8 mouse cellular contexts compared by ENCODE assay signal in the genomic region with DNA sequence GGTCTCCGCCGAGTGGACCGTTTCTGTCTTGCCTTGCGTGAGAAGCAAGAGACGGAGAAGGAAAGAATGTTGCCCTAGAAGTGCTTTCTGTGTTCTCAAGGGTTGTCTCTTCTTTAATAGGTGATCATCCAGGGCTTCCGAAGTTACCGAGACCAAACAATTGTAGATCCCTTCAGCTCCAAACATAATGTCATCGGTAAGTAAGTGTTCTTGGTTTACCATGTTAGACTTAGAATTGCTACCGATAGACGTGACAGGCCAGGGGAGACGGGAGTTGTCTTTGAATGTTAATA. TPM values are rescaled to one million over a fixed set of nuclear protein-coding genes. Genes with fewer than 3 reads are reported as not detected.
DNase-seq lines count a peak whose midpoint lies in the region; ATAC-seq and TF ChIP-seq lines count a peak whose summit lies in the region.

No protein-coding gene starts in this region.

- WGBS in heart, embryonic 16.5 days: 8% methylated on average over 11 of the region's 11 CpGs
- 10% methylated on average over 11 of the region's 11 CpGs for WGBS in forebrain, postnatal 0 days
- WGBS in midbrain, embryonic 10.5 days: 23% methylated on average over 11 of the region's 11 CpGs

- H3K27ac ChIP-seq in heart, embryonic 16.5 days (ENCODE audit: low read length): no peak overlapping the region
- no peak overlapping the region for H3K27ac ChIP-seq in ES-E14 (ENCODE audit: insufficient read depth, low read depth, low read length, poor library complexity, severe bottlenecking)
- peak overlapping the region; percentile 97 for H3K27ac ChIP-seq in forebrain, postnatal 0 days (ENCODE audit: low read depth, low read length)
- H3K27ac ChIP-seq in midbrain, embryonic 10.5 days (replicated peaks): peak overlapping the region; percentile 99

- H3K4me1 ChIP-seq in heart, embryonic 16.5 days (ENCODE audit: control insufficient read depth, insufficient read depth, low read length): peaks cover 16% of the 10 kb centered on the region
- H3K4me1 ChIP-seq in ES-E14 (ENCODE audit: control insufficient read depth in 2 of 2, insufficient read depth in 2 of 2, low read length in 2 of 2, poor library complexity in 1 of 2): peaks cover 0 to 3% of the 10 kb centered on the region in 2 experiments; a peak in 2 of 4 replicates
- H3K4me1 ChIP-seq in forebrain, postnatal 0 days (ENCODE audit: insufficient read depth): peaks cover 11% of the 10 kb centered on the region
- peaks cover 17% of the 10 kb centered on the region for H3K4me1 ChIP-seq in midbrain, embryonic 10.5 days

- no peak for DNase-seq in heart, postnatal 14 days
- DNase-seq in ES-E14 (ENCODE audit: low read depth, low spot score): no peak
- DNase-seq in forebrain, postnatal 0 days: no peak
- no peak for DNase-seq in midbrain, embryonic 10.5 days (ENCODE audit: low spot score)
- DNase-seq in ovary, postnatal 36 days (ENCODE audit: low spot score): no peak
- no peak for DNase-seq in embryo, embryonic 9.5 days (ENCODE audit: extremely low spot score)

- in situ Hi-C loops in ES-E14 (cut with MboI; ENCODE audit: low sequenced_read_pairs in 2 of 2, unreplicated experiment in 2 of 2): no loop called here

- no peaks in the 10 kb centered on the region for H3K9me3 ChIP-seq in heart, embryonic 16.5 days (replicated peaks; ENCODE audit: control insufficient read depth, low read length)
- no peaks in the 10 kb centered on the region for H3K9me3 ChIP-seq in ES-E14 (ENCODE audit: control insufficient read depth, insufficient read depth, low read depth, low read length)
- no peaks in the 10 kb centered on the region for H3K9me3 ChIP-seq in forebrain, postnatal 0 days (ENCODE audit: low read length)
- 0 out of 2 replicates have a peak, but pooled peaks cover 3% of the 10 kb centered on the region for H3K9me3 ChIP-seq in midbrain, embryonic 10.5 days (replicated peaks)

- no peak for TF ChIP-seq CTCF in forebrain, postnatal 0 days (IDR thresholded peaks at IDR 0.05; ENCODE audit: low read depth)

- 0 out of 2 replicates have a peak, but pooled peaks cover 8% of the 10 kb centered on the region for H3K36me3 ChIP-seq in heart, embryonic 16.5 days (ENCODE audit: control insufficient read depth, insufficient read depth)
- H3K36me3 ChIP-seq in ES-E14 (ENCODE audit: control insufficient read depth, insufficient read depth, low read length, poor library complexity, severe bottlenecking): peaks cover 8% of the 10 kb centered on the region
- peaks cover 10% of the 10 kb centered on the region for H3K36me3 ChIP-seq in forebrain, postnatal 0 days (ENCODE audit: insufficient read depth)
- peaks cover 39% of the 10 kb centered on the region for H3K36me3 ChIP-seq in midbrain, embryonic 10.5 days

- H3K9ac ChIP-seq in heart, embryonic 16.5 days (ENCODE audit: low read length): peak overlapping the region; percentile 96
- peak overlapping the region; percentile 90 for H3K9ac ChIP-seq in ES-E14 (ENCODE audit: insufficient read depth, low read depth, low read length, poor library complexity, severe bottlenecking)
- peak overlapping the region; percentile 89 for H3K9ac ChIP-seq in forebrain, postnatal 0 days

- peak overlapping the region; percentile 98 for H3K4me3 ChIP-seq in heart, embryonic 16.5 days (ENCODE audit: low read length)
- H3K4me3 ChIP-seq in ES-E14 (ENCODE audit: insufficient read depth in 1 of 2, low read depth in 1 of 2, low read length in 2 of 2, poor library complexity in 1 of 2, severe bottlenecking in 1 of 2): peak overlapping the region; percentile 81 to 86
- peak overlapping the region; percentile 84 for H3K4me3 ChIP-seq in forebrain, postnatal 0 days (ENCODE audit: low read depth, low read length)
- peak overlapping the region; percentile 99 for H3K4me3 ChIP-seq in midbrain, embryonic 10.5 days

- peak overlapping the region; percentile 92 for H3K4me2 ChIP-seq in heart, embryonic 16.5 days (ENCODE audit: low read depth, low read length)
- peak overlapping the region; percentile 88 for H3K4me2 ChIP-seq in forebrain, postnatal 0 days (ENCODE audit: low read depth)

- H3K27me3 ChIP-seq in heart, embryonic 16.5 days (ENCODE audit: control insufficient read depth, insufficient read depth, low read length): no peaks in the 10 kb centered on the region
- no peaks in the 10 kb centered on the region for H3K27me3 ChIP-seq in forebrain, postnatal 0 days (ENCODE audit: insufficient read depth, low read length)
- no peaks in the 10 kb centered on the region for H3K27me3 ChIP-seq in midbrain, embryonic 10.5 days (ENCODE audit: low read depth, poor library complexity, severe bottlenecking)

- intact Hi-C loops in heart, postnatal 14 days (cut with DNase I): loop anchor here (2.0 kb wide), 1 partner anchor 37 kb away; no protein-coding TSS in a partner anchor

- no peak for ATAC-seq in heart, embryonic 16.5 days (replicated peaks; ENCODE audit: extremely low read depth, insufficient read depth, low FRiP score)
- no peak for ATAC-seq in forebrain, postnatal 0 days
- ATAC-seq in monocyte, adult 5-6 weeks (replicated peaks; ENCODE audit: insufficient number of reproducible peaks, low FRiP score, low TSS enrichment, poor library complexity, severe bottlenecking): no peak

TF ChIP-seq in ES-E14, 5 proteins besides CTCF, POLR2A, EP300 and RAD21:
- TF ChIP-seq CHD2 (IDR thresholded peaks at IDR 0.05; ENCODE audit: low read depth, low read length): no peak

RNA-seq across cellular contexts. Expression of a gene that starts 1.1 kb away (rescaled TPM):
- 36.5 and 42.5 TPM in 2 replicates for polyA plus RNA-seq in heart, embryonic 16.5 days (2015; fragmentation: Nextera tagmentation; extraction: Ambion mirVana)
- 10 to 100 TPM; 22.1 to 22.8 TPM for total RNA-seq in heart, postnatal 14 days (2021)
- total RNA-seq in ES-E14 (2012; rRNA removed): 54.8 and 76.0 TPM in 2 replicates
- total RNA-seq in forebrain, postnatal 0 days (2014; rRNA removed): 35.5 and 41.4 TPM in 2 replicates
- polyA plus RNA-seq in forebrain, postnatal 0 days (2015; fragmentation: Nextera tagmentation; extraction: Ambion mirVana): 36.9 and 47.0 TPM in 2 replicates
- 74.3 and 76.9 TPM in 2 replicates for polyA plus RNA-seq in midbrain, embryonic 10.5 days (2016; fragmentation: Nextera tagmentation; extraction: Ambion mirVana)
- total RNA-seq in monocyte, adult 5-6 weeks (2017): 99.5 to 152 TPM (median 121 TPM) in 3 replicates

RNA-seq across cellular contexts. Expression of a gene that starts 12.4 kb away (rescaled TPM):
- polyA plus RNA-seq in heart, embryonic 16.5 days (2015; fragmentation: Nextera tagmentation; extraction: Ambion mirVana): 260 and 349 TPM in 2 replicates
- total RNA-seq in heart, postnatal 14 days (2021): 10 to 100 TPM; 85.0 to 85.9 TPM
- total RNA-seq in ES-E14 (2012; rRNA removed): 38.3 and 48.2 TPM in 2 replicates
- 72.1 and 78.8 TPM in 2 replicates for total RNA-seq in forebrain, postnatal 0 days (2014; rRNA removed)
- polyA plus RNA-seq in forebrain, postnatal 0 days (2015; fragmentation: Nextera tagmentation; extraction: Ambion mirVana): 184 and 209 TPM in 2 replicates
- 609 and 658 TPM in 2 replicates for polyA plus RNA-seq in midbrain, embryonic 10.5 days (2016; fragmentation: Nextera tagmentation; extraction: Ambion mirVana)
- 26.1 TPM in 1 of 3 replicates, not detected in the others for total RNA-seq in monocyte, adult 5-6 weeks (2017)

Comparison
In these comparisons a context has a peak if more than half of its experiments do, and no peak if none do; other contexts are left out.
1. H3K27ac ChIP-seq: peak in forebrain, postnatal 0 days (single experiment) and midbrain, embryonic 10.5 days (single experiment); none in heart, embryonic 16.5 days (single experiment) and ES-E14 (single experiment).
2. Peak in every context shown above with its lines, with median percentiles within 50 percentile points of each other: H3K4me3 ChIP-seq and H3K9ac ChIP-seq.